Mouse (Mus musculus) midbrain, embryonic 14.5 days (tissue): ENCODE data around the gene Atg13. TPM values are rescaled to one million over a fixed set of nuclear protein-coding genes. Genes with fewer than 3 reads are reported as not detected.

Experiments used
- ATAC-seq: fragments of 200-750 bp; cut with Nextera tagmentation; 2 replicates; pipeline ENCODE4 v1.8.0; 2017; ENCODE audit warnings: moderate number of reproducible peaks, moderate library complexity; ENCODE audit not compliant: low FRiP score, low TSS enrichment
- DNase-seq: peaks from one replicate; pipeline ENCODE4 v3.0.0-alpha.2; 2015
- H3K27ac ChIP-seq: fragments of 300-500 bp; sonication (generic); replicated peaks from 2 replicates; pipeline ENCODE4 v1.5.1; 2014; ENCODE audit warnings: mild to moderate bottlenecking, low read depth, low read length, moderate library complexity
- H3K27me3 ChIP-seq: fragments of 300-500 bp; sonication (generic); 2 replicates; pipeline ENCODE4 v1.6.1; 2014; ENCODE audit warnings: low read length, control low read depth, mixed read lengths; ENCODE audit not compliant: control insufficient read depth, insufficient read depth
- H3K36me3 ChIP-seq: fragments of 300-500 bp; sonication (generic); 2 replicates; pipeline ENCODE4 v1.6.1; 2014; ENCODE audit warnings: low read length, control low read depth; ENCODE audit not compliant: control insufficient read depth, insufficient read depth
- H3K4me1 ChIP-seq: fragments of 300-500 bp; sonication (generic); 2 replicates; pipeline ENCODE4 v1.6.1; 2014; ENCODE audit warnings: mild to moderate bottlenecking, antibody characterized with exemption, low read length, control low read depth; ENCODE audit not compliant: control insufficient read depth, insufficient read depth
- H3K4me2 ChIP-seq: fragments of 300-500 bp; sonication (generic); 2 replicates; pipeline ENCODE4 v1.6.1; 2014; ENCODE audit warnings: mild to moderate bottlenecking, low read length, moderate library complexity
- H3K4me3 ChIP-seq: fragments of 300-500 bp; sonication (generic); replicated peaks from 2 replicates; pipeline ENCODE4 v1.5.1; 2014; ENCODE audit warnings: low read depth, low read length
- H3K9ac ChIP-seq: fragments of 300-500 bp; sonication (generic); replicated peaks from 2 replicates; pipeline ENCODE4 v1.6.1; 2014; ENCODE audit warnings: mild to moderate bottlenecking, low read length, moderate library complexity
- H3K9me3 ChIP-seq: fragments of 300-500 bp; sonication (generic); 2 replicates; pipeline ENCODE4 v1.6.1; 2016; ENCODE audit warnings: low read length, control low read depth, mixed read lengths; ENCODE audit not compliant: control insufficient read depth
- WGBS: fragments of 180-500 bp; shearing (Covaris S2); extraction: QIAGEN DNeasy Blood & Tissue Kit; methylation state at CpG from one replicate; pipeline ENCODE4 v1.1.7; 2014; 5-methylcytosine and 5-hydroxymethylcytosine counted together
- polyA plus RNA-seq: library from polyadenylated mRNA; unstranded; fragments of >200 nt; fragmentation: Nextera tagmentation; extraction: Ambion mirVana; gene quantifications from 2 replicates; pipeline ENCODE4 v1.2.1, GENCODE M21; 2014

Gene Atg13
- polyA plus RNA-seq, 1 experiment from 2014 or later, result 45.0 TPM

DNA sequence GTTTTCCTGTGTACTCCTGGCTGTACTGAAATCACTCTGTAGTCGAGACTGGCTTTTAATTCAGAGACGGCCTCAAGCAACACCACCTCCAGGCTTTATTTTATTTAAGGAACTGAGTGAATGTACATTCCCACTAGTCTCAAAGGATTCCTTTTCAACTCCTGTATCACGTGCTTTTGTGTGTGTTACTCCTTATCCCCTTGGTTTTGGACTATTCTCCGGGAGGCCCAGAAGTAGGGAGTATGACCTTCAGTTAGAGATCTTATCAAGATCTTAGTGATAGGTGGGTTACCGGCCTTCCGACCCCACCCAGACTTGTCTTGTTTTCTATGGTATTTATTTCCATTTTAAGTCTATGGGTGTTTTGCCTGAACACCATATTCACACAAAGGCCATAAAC lies 4.6 kb downstream of the Atg13 start:
- H3K27me3 ChIP-seq, result no peaks in the 10 kb centered on the region
- WGBS, result 88% methylated on average over 6 of the region's 6 CpGs
- no peak for ATAC-seq
- no peak overlapping the region for H3K9ac ChIP-seq
- no peaks in the 10 kb centered on the region for H3K9me3 ChIP-seq
- H3K36me3 ChIP-seq, result no peaks in the 10 kb centered on the region
- no peak overlapping the region for H3K27ac ChIP-seq
- no peak for DNase-seq
- peaks cover 10% of the 10 kb centered on the region for H3K4me1 ChIP-seq
- no peak overlapping the region for H3K4me2 ChIP-seq
- no peak overlapping the region for H3K4me3 ChIP-seq

DNA sequence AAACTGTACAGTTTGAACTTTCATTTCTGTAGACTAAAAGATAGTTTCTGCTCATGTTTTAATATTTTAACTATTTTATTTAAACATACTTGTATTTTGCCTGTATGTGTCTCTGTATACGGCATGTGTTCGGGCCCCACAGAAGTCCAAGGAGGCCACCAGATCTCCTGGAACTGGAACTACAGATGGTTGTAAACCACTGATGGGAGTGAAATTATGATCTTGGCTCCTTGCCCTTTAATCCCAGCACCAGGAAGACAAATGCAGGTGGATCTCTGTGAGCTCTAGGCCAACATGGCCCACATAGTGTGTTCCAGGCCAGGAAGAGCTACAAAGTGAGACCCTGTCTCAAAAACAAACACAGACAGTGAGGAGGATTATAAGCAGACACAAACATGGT lies 9.0 kb downstream of the Atg13 start:
- Histone ChIP-seq H3K27ac (no peak overlapping the region), H3K4me3 (no peak overlapping the region), H3K9me3 (no peaks in the 10 kb centered on the region), H3K27me3 (no peaks in the 10 kb centered on the region), H3K36me3 (no peaks in the 10 kb centered on the region), H3K4me1 (no peaks in the 10 kb centered on the region), H3K4me2 (no peak overlapping the region), H3K9ac (no peak overlapping the region)
- ATAC-seq, result no peak
- 97% methylated on average over 2 of the region's 2 CpGs for WGBS
- DNase-seq, result no peak

DNA sequence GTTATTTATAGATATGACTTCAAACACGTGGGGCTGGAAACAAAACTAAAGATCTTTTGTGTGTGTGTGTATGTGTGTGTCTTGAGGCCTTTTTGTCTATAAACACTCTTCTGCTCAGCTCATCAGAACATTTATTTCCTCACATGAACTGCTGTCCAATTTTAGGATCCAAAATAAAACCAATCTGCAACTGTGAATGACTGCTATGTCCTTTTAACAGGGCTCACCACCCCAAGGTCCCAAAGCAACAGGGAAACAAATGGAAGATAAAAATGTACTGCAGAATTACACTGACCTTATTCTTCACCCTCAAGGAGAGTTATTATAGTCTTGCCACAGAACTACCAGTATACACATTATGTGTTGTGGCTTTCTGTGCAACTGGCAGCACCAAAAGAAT lies 11.2 kb downstream of the Atg13 start:
- Histone ChIP-seq H3K9me3 (no peaks in the 10 kb centered on the region), H3K36me3 (peaks cover 11% of the 10 kb centered on the region), H3K4me1 (no peaks in the 10 kb centered on the region), H3K4me3 (no peak overlapping the region), H3K27me3 (no peaks in the 10 kb centered on the region), H3K4me2 (no peak overlapping the region), H3K9ac (no peak overlapping the region), H3K27ac (no peak overlapping the region)
- ATAC-seq, result no peak
- no peak for DNase-seq
- 86% methylated on average over 1 of the region's 1 CpGs for WGBS

DNA sequence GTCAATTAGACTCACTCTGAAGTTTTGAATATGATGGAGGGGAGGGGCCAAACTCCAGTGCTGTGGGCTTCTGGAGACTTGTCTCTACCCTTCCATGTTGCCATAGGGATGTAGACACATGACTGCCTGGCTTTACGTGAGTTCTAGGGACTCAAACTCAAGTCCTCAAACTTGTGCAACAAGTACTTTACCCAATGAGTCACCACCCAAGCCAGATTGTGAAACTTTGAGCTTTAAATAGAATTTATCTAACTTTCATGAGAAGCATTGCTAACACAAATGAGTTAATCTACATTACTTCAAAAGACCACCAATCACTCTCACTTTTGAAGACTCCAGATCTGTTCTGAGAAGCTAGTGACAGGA lies 14.2 kb downstream of the Atg13 start:
- no peaks in the 10 kb centered on the region for H3K4me1 ChIP-seq
- H3K27me3 ChIP-seq, result no peaks in the 10 kb centered on the region
- H3K36me3 ChIP-seq, result peaks cover 30% of the 10 kb centered on the region
- 88% methylated on average over 1 of the region's 1 CpGs for WGBS
- no peak overlapping the region for H3K4me2 ChIP-seq
- ATAC-seq (no peak), DNase-seq (no peak)
- H3K4me3 ChIP-seq, result no peak overlapping the region
- no peak overlapping the region for H3K9ac ChIP-seq
- H3K9me3 ChIP-seq, result no peaks in the 10 kb centered on the region
- H3K27ac ChIP-seq, result no peak overlapping the region

DNA sequence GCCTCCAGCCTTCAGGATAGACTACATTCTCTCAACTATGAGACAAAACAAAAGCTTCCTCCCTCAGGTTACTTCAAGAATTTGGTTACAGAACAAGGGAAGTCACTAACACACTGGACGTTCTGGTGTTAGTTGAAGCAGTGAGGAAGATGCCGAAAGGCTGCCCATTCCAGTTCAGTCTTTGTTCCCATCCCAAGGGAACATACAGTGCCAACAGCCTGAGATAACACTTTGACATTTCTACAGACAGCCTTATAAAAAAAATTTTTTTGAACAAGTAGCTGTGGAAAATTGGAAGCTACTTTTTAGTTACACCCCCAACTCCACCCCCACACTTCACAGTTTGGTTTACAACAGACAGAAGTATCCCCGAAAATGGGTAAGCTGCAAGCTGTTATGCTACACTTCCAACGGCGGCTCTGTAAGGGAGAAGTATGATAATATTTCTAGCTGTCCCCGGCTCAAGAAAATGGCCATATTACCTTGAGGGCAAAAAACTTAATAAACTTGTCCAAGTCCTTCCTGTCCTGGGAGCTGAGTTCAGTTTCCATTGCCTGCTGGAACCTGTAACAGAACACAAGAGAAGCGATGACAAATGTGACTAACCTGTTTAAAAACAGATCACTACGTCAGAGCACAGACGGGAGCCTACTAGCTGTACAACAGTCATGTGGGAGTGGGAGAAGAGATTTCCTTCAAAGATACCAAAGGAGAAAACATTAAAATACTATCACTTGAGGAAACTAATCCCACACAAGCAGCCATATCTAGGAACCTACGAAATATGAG lies 14.7 kb downstream of the Atg13 start:
- ATAC-seq (no peak), DNase-seq (no peak)
- no peak overlapping the region for H3K4me3 ChIP-seq
- WGBS, result 94% methylated on average over 10 of the region's 10 CpGs
- no peaks in the 10 kb centered on the region for H3K4me1 ChIP-seq
- H3K9me3 ChIP-seq, result no peaks in the 10 kb centered on the region
- H3K4me2 ChIP-seq, result no peak overlapping the region
- H3K36me3 ChIP-seq, result peaks cover 35% of the 10 kb centered on the region
- H3K27me3 ChIP-seq, result no peaks in the 10 kb centered on the region
- H3K27ac ChIP-seq, result no peak overlapping the region
- no peak overlapping the region for H3K9ac ChIP-seq

DNA sequence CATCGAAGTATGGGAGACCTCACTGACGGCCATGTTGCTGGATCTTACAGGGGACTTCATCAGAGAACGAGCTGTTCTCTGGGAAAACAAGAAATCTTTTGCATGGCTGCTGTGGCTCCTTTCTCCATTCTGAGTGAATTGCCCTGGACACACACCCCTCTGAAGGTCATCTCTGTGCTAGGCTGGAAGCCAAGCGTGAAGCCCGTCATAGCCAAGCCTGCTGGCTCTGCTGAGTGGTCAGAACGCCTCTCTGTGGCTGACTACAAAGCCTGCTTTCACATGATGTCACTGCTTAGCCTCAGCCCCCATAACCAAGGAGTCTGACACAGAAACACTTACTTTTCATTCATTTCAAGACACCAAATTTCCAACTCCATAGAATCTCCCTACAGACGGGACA lies 20.9 kb downstream of the Atg13 start:
- DNase-seq (no peak), ATAC-seq (no peak)
- Histone ChIP-seq H3K9me3 (no peaks in the 10 kb centered on the region), H3K4me3 (no peak overlapping the region), H3K27ac (no peak overlapping the region), H3K36me3 (peaks cover 78% of the 10 kb centered on the region), H3K9ac (no peak overlapping the region), H3K4me1 (no peaks in the 10 kb centered on the region), H3K27me3 (no peaks in the 10 kb centered on the region), H3K4me2 (no peak overlapping the region)
- 87% methylated on average over 7 of the region's 7 CpGs for WGBS

DNA sequence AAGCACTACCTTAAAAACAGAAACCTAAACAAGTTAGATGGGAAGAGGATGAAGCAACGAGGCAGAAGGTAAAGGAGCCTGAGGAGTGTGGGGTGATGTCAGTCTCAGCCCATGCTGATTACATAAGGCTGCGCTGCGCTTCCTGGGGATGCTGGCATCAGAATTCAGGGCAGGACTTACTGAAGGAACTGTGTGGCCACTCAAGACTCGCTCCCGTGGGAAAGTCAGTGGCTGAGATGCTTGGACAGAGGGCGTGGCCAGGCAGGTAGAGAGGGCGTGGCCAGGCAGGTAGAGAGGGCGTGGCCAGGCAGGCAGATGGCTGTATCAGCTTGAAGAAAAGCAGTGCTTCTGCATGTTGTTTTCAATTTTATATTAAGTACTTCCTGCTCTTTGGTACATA lies 26.5 kb downstream of the Atg13 start:
- H3K27me3 ChIP-seq, result no peaks in the 10 kb centered on the region
- WGBS, result 82% methylated on average over 8 of the region's 8 CpGs
- DNase-seq (no peak), ATAC-seq (no peak)
- H3K9ac ChIP-seq, result no peak overlapping the region
- H3K4me3 ChIP-seq, result no peak overlapping the region
- H3K36me3 ChIP-seq, result peaks cover 85% of the 10 kb centered on the region
- no peaks in the 10 kb centered on the region for H3K9me3 ChIP-seq
- no peak overlapping the region for H3K4me2 ChIP-seq
- no peak overlapping the region for H3K27ac ChIP-seq
- no peaks in the 10 kb centered on the region for H3K4me1 ChIP-seq

DNA sequence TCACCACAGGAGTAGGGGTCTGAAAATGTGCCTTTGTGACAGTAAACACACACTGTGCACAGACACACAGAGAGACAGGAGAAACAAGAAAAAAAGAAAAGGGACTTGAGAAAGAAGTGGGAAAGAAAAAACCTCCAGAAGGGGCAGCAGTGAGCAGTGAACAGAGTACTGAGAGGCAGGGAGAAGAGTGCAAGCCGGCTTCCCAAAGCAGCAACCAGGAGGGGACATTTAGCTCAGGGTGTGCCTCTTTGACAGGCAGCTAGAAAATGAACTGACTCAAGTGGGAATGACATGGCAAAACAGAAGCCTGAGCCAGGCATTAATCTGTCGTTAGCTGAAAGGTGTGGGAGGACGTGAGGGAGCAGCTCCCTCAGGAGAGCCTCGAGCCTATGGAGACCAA lies 27.5 kb downstream of the Atg13 start:
- Histone ChIP-seq H3K9me3 (no peaks in the 10 kb centered on the region), H3K27ac (no peak overlapping the region), H3K27me3 (no peaks in the 10 kb centered on the region), H3K36me3 (peaks cover 85% of the 10 kb centered on the region), H3K4me2 (no peak overlapping the region), H3K4me3 (no peak overlapping the region), H3K9ac (no peak overlapping the region), H3K4me1 (no peaks in the 10 kb centered on the region)
- no peak for ATAC-seq
- DNase-seq, result peak; percentile 73
- 55% methylated on average over 4 of the region's 4 CpGs for WGBS

DNA sequence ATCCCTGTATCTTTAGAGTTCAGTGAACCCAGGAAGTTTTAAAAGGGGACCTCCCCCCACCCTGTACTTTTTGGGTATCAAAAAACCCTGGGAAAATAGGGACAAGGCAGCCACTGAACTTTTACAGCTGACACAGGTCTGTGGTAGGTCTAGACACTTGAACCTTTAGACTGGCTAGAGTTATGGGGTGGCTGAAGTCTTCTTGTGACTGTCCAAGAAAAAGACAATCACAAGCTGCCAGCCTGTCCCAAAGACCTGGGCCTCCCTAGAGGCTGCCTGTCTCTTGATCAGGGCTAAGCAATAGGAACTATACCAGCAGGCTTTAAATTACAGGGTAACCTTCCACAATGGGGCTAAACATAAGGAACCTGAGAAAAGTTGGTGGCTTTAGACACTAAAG lies 33.4 kb downstream of the Atg13 start:
- Histone ChIP-seq H3K36me3 (peaks cover 94% of the 10 kb centered on the region), H3K9me3 (no peaks in the 10 kb centered on the region), H3K4me3 (no peak overlapping the region), H3K27ac (no peak overlapping the region), H3K4me2 (no peak overlapping the region), H3K9ac (no peak overlapping the region), H3K27me3 (no peaks in the 10 kb centered on the region), H3K4me1 (no peaks in the 10 kb centered on the region)
- DNase-seq, result no peak
- no peak for ATAC-seq
